Mouse (Mus musculus) cerebellum, adult 18-20 months (tissue): ENCODE results near the gene Vmn2r66.

Source experiments
- DNase-seq, 2 experiments: peaks; one replicate each; pipeline ENCODE4 v3.0.0; 2021

The Vmn2r66 gene

DNA sequence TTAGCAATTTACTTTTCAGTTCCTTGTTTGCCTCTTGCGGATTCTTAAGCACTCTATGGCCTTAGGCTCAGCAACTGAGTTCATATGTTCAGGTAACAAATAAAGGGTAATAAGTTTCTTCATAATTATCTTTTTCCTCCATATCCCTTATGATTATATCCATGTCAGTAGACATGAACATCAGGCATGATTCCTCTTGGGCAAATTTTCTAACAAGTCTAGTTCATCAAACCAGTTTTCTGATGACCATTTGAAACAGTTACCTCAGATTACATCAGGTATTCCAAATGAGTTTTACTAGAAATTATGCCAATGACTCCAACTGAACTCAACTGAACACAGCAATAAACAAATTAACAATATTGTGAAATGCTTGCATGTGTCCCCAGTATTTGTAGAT, at the start of gene Vmn2r66:
TSS of gene Vmn2r66 (minus strand) at position 101 of the 400 bp plus-strand sequence.
- DNase-seq, result no peak

DNA sequence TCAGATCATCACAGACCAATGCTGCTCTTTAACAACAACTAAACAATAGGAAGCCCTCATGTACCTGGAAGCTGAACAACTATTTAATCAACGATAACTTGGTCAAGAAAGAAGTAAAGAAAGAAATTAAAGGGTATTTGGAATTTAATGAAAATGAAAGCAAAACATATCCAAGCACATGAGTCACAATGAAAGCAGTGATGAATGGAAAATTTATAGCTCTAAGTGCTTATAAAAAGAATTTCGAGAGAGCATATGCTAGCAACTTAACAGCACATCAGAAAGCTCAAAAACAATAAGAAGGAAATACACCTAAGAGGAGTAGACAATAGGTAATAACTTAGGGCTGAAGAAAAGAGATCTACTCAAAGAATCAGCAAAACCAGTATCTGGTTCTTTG, 15.4 kb downstream of the Vmn2r66 start:
- no peak for DNase-seq

DNA sequence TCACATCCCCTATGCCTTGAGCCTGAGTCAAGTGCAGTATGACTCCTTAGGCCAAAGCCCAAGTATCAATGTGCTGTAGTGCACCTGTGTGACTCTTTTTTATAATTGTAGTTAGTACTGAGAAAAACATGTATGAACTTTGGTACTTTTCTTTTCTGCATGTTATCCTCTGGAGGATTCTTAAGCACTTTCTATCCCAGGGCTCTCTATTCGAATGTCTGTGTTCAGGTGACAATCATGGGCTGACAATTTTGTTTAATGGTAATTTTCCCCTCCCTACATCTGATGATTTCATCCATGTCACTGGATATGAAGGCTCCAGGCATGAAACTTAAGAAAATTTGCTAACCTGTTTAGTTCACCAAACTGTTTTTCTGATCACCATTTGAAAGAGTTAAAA, 48.1 kb downstream of the Vmn2r66 start, which contains the start of gene Vmn2r65:
TSS of gene Vmn2r65 (minus strand) at position 101 of the 400 bp plus-strand sequence.
- no peak for DNase-seq
